Mouse (Mus musculus): ENCODE measurements around the gene Enox1.

Gene Enox1

DNA sequence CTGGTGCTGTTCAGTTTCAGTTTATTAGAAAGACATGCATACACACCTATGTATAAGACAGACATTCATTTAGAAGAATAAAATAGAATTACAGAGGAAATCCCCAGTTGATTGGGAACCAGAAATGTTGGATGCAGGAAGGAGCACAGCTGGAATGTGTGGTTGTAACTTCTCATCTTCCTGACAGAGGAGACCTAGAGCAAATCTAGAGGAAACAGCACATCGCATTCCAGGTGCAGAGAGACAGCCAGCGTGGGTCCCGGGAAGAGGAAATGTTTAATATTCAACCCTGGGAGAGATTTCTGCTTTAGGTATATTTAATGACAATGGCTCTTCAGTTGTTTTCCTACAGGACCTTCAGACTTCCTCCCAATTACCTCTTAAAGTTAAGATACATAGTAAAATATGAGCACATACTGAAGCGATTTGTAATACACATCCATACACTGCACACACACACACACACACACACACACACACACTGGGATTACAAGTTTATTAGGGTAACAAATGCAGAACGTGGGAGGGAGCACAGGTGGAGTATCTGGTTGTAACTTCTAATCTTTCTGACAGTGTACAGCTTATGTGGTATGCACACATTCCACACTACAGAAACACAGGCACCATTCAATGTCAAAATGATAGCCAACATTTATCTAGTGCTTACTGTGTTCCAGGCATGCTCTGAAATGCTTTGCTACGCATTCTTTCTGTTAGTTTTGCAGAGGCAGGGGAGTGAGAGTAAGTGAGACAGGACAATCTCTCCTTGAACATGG, 405.4 kb downstream of the Enox1 start:
- DNase-seq (ENCODE audit: low read depth in 1 of 2, low spot score in 2 of 2) = no peak

DNA sequence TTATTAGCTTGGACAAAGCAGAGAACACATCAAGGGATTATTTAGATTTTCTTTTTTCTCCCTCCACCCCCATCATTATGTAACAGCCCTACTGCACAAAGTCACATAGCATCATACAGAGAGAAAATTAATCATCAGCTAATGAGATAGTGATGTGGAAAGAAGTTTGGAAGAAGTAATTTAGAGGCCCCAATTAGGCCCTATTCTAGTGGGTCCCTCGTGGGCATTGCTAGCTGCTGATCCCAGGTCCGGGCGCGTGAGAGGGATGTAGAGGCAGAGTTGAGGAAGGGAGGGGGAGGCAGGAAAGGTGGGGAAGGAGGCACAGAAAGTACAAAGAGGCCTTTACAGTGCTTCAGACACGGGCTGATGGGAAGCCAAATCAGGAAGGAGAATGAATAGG, 407.4 kb downstream of the Enox1 start:
- no peak for DNase-seq (ENCODE audit: low read depth in 1 of 2, low spot score in 2 of 2)

DNA sequence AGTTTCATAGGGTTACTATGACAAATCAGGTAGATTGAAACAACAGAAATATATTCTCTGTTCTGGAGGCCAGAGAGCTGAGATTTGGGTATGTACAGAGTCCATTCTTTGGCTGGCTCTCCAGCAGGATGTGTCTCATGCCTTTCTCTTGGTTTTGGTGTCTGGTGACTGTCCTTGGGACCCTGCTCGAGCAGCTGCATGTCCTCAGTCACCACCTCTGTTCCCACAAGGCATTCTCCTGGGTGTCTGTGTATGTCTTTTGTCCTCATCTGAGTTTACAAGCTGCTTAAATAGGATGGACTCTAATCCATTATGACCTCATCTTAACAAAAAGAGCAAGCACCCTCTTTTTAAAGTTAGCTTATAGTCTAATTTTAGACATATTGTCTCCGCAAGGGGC, 410.6 kb downstream of the Enox1 start:
- no peak for DNase-seq (ENCODE audit: low read depth in 1 of 2, low spot score in 2 of 2)

DNA sequence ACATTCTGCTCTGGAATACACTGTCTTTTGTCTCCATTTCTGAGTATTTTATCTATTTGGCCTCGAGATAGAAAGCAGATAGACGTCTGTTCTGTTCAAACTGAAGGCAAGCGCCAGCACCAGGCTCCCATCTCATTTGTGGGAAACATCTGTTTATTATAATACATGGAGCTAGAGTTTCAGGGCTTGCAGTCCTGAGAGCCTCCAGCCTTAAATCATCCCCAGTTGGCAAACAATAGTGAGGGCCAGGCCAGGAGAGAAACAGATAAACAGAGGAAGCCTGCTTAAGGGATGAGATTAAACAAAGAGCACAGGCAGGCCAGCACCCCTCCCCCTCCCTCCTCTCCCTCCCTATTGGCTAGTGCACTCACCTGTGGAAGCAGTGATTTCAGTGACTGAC, 417.9 kb downstream of the Enox1 start:
- no peak for DNase-seq (ENCODE audit: low read depth in 1 of 2, low spot score in 2 of 2)

DNA sequence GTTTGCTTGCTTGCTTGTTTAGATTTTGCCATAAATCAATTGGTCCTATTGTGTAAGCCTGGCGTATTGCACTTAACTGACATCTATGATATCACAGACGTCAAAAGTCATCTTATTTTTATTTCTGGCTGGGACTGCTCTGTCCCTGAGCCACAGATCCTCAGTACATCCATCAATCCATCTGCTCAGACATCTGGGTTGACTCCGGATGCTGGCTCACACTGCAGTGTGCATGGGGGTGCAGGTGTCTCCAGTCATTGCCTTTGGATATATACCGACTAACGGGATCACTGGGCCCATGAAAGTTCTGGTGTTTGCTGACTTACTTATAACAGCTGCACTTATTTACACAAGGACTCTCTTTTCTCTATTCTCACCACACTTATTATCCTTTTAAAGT, 419.8 kb downstream of the Enox1 start:
- DNase-seq (ENCODE audit: low read depth in 1 of 2, low spot score in 2 of 2) = no peak

DNA sequence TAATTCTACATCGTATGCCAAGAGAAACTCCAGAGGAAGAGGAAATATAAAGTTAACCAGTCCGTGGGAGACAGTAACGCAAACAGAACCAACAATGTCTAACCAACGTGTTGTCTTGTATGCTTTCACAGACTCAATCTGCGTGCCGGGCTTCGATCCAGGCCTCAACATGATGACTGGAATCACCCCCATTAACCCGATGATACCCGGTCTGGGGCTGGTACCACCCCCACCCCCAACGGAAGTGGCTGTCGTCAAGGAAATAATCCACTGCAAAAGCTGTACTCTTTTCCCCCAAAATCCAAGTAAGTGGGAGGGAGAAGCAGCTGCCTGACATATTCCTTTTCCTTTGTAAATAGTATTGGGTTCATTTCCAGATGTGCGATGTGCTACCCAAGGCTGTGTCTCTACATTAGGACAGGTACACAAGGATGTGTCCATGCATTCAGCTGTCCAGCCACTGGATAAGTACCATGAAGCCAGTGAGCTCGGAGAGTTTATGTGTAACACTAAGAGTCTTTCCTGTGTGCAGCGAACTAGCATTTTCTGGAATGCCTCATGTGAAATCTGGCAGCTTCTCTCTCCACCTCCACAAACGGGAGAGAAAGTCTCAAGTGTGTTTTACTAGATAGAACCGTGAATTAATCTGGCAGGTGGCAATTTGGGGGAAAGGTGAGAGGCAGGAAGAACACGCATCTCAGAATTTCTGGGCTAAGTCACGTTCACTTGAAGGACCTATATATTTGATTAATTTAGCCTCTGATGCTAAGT, 421.1 kb downstream of the Enox1 start:
- DNase-seq (ENCODE audit: low read depth in 1 of 2, low spot score in 2 of 2) = no peak

DNA sequence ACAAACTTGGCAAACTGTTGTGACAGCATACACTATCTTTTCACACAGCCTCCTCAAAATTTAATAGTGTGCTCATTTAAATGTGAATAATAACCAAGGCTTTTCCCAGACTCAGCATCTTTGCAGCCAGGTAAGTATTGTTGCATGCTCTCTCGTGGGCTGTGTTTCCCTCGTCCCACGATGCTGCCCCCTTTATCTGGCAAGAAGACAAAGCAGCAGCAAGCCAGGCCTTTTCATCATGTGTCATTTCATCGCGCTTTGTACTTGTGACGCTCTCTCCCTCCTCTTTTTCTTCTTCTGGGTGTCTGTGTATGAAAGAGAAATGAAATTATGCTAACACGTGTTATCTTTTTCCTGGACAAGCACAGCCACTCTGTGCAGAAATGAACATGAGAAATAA, 421.8 kb downstream of the Enox1 start:
- no peak for DNase-seq (ENCODE audit: low read depth in 1 of 2, low spot score in 2 of 2)

DNA sequence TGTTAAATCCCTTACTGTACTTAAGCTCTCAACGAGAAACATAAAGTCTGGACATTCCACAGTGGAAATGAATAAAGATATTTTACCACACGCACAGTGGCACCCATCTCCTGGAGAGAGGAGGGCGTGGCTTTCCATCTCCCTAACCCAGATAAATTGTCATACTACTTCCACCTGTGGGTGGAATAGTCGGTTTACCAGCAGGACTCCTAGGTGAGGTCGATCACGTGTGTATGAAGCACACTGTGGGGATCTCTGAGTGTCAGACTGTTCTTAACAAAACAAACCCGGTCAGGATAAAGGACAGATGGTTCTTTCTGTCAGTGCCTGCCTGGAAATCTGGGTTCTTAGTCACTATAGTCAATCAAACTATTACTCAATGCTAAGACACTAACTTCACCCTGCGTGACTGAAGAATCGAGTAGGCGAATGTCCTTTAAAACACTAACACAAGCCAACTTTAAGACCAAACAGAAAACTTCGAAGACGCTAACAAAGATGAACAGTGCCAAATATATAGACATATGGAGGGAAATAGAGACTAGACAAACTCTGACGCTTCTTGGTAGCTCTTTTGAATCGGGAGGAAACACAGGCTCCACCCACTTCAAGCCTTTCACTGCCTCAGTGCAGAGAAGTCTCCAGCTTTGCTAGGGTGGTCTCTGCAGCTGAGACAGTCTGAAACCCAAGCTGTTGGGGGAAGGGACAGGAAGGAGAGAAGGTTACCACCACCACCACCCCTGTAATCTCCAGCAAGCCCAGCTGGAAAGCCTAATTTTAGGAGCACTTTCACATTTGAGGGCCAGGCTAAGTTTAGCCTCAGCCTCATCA, 423.8 kb downstream of the Enox1 start:
- DNase-seq (ENCODE audit: low read depth in 1 of 2, low spot score in 2 of 2) = no peak

DNA sequence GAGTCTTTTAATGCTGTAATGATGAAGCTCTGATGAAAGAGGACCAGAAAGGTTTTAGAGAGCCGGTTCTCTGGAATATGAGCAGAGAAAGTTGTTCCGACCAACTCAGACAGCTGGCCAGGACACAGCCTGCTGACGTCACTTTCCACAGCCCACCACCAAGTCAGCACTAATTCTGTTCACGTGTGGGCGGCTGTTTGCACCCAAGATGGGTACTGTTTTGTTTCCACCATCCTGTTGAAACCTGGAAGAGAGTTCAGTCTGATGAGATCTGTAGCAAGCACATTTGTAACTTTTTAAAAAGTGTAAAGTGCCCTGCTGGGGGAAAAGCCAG, 424.3 kb downstream of the Enox1 start:
- no peak for DNase-seq (ENCODE audit: low read depth in 1 of 2, low spot score in 2 of 2)

DNA sequence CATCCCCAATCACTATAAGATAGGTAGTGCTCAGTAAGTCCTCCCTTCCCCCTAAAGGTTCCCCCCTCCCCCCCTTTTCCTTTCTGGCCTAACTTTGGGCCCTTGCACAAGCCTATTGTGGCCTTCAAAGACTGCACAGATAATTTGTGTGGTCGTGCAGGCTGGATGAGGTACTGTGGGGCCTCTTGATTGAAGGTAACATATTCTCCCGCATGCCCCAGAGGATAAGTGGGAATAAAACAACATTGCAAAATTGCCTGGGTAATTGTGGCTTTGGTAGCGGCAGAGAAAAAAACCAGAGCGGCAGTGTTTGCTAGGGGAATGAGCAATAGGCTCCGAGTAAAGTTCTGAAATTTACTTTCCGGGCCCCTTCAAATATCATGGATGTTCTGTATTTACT, 425.1 kb downstream of the Enox1 start:
- DNase-seq (ENCODE audit: low read depth in 1 of 2, low spot score in 2 of 2) = no peak

DNA sequence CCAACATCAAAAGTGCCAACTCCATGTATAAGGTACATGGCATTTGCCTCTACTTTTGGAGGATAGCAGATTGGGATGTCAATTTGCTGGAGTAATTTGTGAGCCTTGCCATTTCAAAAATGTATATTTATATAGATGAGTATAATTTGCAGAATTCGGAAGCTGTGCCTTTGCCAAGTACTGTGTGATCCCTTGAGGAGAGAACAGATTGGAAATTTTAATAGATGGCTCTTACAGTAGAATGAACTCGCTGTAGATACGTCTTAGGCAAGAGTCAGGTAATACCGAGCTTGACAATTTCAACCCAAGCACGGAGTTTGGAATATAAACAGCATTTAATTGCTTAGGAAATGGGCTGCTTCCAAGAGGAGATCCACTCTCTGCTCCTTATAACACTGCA, 427.9 kb downstream of the Enox1 start:
- no peak for DNase-seq (ENCODE audit: low read depth in 1 of 2, low spot score in 2 of 2)

DNA sequence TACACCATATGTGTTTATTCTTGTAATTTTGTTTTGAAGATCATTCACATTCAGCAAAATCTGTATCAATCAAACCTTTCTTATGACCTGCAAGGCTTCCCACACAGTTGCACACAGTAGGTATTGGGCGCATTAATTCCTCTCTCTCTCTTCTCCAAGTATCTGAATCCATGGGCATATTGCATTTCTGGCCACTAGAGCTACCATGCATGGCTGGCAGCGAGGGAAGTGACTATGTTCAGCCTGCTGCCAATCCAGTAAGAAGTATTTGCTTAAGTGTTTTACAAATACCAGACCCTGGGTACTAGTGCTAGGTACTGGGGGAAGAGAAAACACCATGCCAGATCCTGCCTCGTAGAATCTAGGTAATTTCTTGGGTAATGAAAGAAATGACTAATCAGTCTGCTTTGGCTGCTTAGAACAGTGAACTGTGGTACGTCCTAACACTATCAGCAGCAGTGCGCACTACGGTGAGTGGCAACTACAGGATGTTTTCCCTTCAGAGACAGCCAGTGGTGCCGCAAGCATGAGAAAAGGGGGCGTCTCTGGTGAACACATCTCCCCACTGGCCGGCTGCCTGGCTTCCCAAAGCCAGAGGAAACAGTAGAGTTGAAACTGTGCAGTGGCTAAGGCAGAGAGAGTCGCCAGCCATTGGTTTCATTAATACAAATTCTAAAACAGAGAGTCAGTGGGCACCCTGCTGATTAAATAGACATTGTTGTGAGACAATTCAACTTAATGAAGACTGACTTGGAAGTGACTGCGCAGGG, 428.7 kb downstream of the Enox1 start:
- no peak for DNase-seq (ENCODE audit: low read depth in 1 of 2, low spot score in 2 of 2)

DNA sequence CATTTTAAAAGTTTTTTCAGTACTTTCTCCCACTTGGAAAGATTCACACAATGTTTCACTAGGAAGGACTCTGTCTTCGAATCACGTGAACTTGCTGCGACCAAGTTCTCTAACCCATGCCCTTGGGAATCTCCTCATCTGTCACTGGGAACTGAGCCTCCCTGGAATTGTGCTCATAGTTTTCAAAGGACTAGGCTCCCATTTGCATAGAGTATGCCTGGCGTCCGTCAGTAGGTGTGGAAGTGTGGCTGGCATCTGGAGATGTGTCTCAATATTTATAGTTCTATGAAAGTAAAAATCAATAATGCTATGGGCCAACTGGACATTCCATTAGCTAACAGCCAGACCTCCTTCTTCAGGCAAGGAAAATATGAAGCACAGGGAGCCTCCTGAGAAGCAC, 429.5 kb downstream of the Enox1 start:
- no peak for DNase-seq (ENCODE audit: low read depth in 1 of 2, low spot score in 2 of 2)

DNA sequence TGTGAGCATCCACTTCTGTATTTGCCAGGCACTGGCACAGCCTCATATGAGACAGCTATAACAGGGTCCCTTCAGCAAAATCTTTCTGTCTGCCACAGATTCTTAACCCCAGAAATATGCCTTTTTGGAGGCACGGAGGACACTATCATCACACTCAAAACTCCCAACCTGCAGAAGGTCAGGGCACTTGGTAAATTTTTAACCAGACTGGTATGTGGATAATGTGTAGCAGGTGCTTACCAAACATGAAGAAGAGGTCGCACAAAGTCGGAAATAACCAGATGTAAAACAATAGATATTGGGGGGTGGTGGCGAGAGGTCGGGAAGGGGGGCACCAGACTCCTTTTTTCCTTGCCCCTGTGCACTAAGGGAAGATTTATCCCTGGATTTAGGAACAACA, 430.6 kb downstream of the Enox1 start:
- DNase-seq (ENCODE audit: low read depth in 1 of 2, low spot score in 2 of 2) = no peak

DNA sequence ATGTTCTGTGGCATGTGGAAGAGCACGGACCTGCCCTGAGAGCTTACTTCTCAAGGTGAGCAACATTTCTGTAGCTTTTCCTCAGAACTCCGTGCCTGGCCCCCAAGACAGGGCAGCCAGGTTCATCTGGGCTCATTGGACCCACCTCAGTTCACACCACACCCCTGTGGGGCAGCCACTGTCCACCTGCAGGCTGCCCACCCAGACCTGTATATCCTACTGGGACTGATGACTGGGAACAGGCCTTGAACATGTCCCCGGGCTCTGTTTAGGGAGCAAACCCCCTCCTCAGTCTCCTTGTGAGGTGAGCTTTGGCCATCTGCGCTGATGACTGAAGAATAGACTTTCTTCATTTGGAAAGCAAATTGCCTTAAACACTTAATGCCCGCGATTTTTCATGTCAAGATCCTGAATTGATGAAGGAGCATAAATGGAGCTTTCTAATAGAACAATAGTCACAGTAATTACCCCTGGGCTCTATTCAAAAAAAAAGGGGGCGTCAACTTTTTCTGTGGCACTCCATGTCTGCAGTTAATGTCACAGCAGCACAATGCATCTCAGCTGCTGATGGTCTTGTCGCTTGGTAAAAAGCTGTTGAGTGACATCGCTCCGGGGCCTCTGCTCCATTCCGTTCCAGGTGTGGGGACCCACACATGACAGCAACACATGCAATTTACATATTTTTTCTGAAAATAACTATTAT, 436.7 kb downstream of the Enox1 start:
- no peak for DNase-seq (ENCODE audit: low read depth in 1 of 2, low spot score in 2 of 2)

DNA sequence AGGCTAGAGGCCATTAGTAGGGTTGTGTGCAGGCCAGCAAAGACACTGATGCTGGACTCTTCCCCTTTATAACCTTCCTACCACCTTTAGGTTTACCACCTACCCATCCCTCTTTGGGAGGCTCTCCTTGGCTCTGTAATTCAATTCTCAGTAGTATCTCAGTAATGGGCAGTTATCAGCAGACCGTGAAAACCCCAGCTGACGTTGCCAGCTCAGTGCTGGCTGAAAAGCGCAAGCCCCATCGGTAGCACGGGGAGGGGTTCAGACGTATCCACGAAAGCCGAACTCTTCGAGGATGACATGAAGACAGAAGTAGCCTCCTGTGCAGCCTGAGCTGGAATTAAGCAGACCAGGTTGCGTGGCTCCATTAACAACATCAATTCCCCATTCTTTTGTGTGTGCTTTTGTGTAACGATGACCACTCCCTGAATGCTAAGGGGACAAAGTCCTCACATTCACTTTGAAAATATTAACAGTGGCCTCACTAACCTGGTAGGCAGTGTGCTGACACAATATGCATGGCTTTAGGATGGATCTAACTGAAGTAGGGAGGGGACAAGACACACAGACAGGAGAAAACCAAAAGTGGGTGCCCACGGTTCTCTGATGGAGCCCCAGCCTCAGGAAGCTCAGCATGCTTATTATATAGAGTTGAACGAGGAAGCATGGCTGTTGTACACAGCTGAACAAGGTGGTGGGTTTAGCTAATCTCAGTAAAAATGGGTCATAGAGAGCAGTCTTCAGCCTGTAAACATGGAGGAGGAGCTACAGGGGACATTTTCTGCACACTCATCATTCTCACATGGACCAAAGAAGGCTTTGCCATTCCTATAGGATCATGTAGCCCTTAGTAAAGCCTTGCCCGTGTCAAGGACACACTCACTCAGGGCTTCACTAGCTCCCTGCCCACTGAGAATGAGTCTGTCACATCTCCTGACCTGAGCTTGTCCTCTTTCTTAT, 439.9 kb downstream of the Enox1 start:
- no peak for DNase-seq (ENCODE audit: low read depth in 1 of 2, low spot score in 2 of 2)

DNA sequence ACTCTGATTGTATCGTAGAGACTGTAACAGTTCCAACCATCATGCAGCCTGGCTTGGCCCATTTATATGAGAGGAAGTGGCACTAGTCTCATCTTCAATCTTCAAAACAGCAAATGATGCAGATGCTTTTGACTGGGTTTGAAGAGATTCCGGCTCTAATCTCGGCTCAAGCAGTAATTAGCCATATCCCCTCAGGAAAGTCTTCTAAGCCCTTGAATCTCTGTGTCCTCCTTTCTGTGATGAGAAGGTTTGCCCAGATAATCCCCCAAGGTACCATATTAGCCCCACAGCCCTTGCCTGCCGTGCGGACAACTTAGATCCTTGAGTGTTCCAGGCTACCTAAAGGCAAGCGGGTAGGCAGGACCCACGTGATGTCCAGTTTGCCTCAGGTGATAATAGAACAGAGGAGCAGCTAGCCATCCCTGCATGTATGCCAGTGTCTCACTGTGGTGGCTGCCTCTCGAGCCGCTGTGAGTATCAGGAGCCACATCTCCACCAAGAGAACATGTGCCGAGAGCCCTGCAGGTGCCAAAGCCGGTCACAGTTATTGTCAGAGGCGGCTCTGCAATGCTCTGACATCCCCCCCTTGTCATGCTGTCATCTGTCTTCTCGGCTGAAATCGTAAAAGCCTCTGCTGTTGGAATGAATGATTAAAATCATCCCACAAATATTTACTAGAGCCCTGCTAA, 442.6 kb downstream of the Enox1 start:
- no peak for DNase-seq (ENCODE audit: low read depth in 1 of 2, low spot score in 2 of 2)

DNA sequence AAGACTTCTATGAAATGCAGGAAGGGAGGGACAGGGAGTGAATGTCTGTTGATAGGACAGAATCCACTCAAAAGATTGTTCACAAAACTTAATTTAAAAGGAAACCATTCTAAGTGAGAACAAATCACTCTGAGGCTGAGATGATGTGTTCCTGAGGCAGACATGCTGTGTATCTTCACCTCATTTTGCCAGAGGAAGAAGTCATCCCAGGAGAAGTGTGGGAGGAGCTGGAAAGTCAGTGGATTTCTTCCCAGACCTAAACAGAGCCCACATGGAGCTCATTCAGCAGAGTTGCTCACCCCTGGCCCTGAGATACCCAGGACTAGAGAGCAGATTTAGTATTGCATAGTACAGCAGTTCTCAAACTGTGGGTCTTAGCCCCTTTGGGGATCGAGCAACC, 444.2 kb downstream of the Enox1 start:
- DNase-seq (ENCODE audit: low read depth in 1 of 2, low spot score in 2 of 2) = no peak

DNA sequence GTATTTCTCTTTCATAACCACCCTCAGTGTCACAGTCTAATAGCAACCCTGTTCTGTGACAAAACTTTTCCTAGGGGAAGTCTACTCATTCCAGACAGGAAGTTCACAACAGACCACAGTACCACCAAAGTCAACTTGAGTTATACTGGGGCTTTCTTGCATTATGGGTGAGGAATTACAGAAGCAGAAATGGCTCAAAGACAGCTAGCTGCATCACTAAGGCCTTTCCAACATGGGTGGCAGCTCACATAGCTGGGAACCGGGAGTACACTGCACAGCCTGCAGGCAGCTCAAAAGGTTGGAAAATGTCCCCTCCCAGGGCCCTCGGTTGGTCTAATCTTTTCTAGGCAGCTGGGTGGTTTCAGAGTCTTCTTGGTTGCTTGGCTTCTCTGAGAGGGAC, 444.9 kb downstream of the Enox1 start:
- DNase-seq (ENCODE audit: low read depth in 1 of 2, low spot score in 2 of 2) = no peak

Measured in monocyte, adult 2 months (primary cell).